Mouse (Mus musculus) skeletal muscle tissue, postnatal 0 days (tissue): ENCODE data around the gene Pou5f2. TPM values are rescaled to one million over a fixed set of nuclear protein-coding genes. Genes with fewer than 3 reads are reported as not detected.

Experiments used
- polyA plus RNA-seq: library from polyadenylated mRNA; unstranded; fragments of >200 nt; fragmentation: Nextera tagmentation; extraction: Ambion mirVana; gene quantifications from 2 replicates; pipeline ENCODE4 v1.2.1, GENCODE M21; 2015

The Pou5f2 gene
- 0.67 and 0.71 TPM in 2 replicates for polyA plus RNA-seq

DNA sequence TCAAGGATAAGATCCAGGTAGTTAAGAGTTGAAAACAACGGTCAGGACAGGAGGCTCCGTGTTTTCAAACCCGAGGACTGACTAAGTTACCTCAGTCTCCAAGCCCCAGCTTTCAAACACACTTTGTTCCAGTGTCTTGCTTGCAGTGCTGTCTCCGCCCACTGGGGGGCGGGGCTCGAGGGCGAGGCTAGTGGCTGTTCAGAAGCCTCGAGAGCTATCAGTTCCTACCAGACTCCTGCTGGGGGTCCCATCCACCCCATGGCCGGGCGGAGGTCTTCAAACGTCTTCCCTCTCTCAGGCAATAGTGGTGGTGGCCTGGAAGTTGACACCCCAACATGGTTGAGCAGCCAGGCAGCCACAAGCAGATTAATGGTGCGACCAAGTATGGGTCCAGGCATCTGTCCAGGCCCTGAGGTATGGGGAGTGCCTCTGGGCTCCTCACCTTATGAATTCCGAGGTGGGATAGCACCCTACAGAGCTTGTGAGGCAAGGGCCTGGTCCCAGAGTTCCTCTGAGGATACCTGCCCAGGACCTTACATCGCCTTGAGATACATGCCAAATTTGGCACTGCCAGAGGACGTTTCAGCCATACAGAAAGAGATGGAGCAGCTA, at the start of gene Pou5f2:
Gene Pou5f2, plus strand, starts transcription at position 220 of the 612 bp plus-strand sequence.

Other genes starting within 250 kb of the Pou5f2 start
- 0.99 and 1.6 TPM in 2 replicates for gene Nr2f1, start 174.9 kb downstream of the Pou5f2 start, polyA plus RNA-seq